Mouse (Mus musculus) kidney, embryonic 16.5 days (tissue): ENCODE data around the gene Zfp382. TPM values are rescaled to one million over a fixed set of nuclear protein-coding genes. Genes with fewer than 3 reads are reported as not detected.
A peak's percentile ranks its signal among the peaks of the same experiment; 100 is the strongest.

Source experiments
- ATAC-seq: fragments of 200-750 bp; cut with Nextera tagmentation; 2 replicates; pipeline ENCODE4 v1.8.0; 2017; ENCODE audit warnings: moderate TSS enrichment; ENCODE audit not compliant: low FRiP score, low TSS enrichment
- H3K27ac ChIP-seq: fragments of 300-500 bp; sonication (generic); 2 replicates; pipeline ENCODE4 v1.5.1; 2014; ENCODE audit warnings: low read length
- H3K27me3 ChIP-seq: fragments of 300-500 bp; sonication (generic); 2 replicates; pipeline ENCODE4 v1.6.1; 2014; ENCODE audit warnings: low read length, control low read depth, mixed read lengths; ENCODE audit not compliant: insufficient read depth
- H3K36me3 ChIP-seq: fragments of 300-500 bp; sonication (generic); 2 replicates; pipeline ENCODE4 v1.6.1; 2014; ENCODE audit warnings: low read length, control low read depth, mixed read lengths; ENCODE audit not compliant: insufficient read depth
- H3K4me1 ChIP-seq: fragments of 300-500 bp; sonication (generic); 2 replicates; pipeline ENCODE4 v1.6.1; 2014; ENCODE audit warnings: low read length, control low read depth, mixed read lengths; ENCODE audit not compliant: insufficient read depth
- H3K4me2 ChIP-seq: fragments of 300-500 bp; sonication (generic); replicated peaks from 2 replicates; pipeline ENCODE4 v1.6.1; 2014; ENCODE audit warnings: low read depth, low read length
- H3K4me3 ChIP-seq: fragments of 300-500 bp; sonication (generic); 2 replicates; pipeline ENCODE4 v1.5.1; 2014; ENCODE audit warnings: mild to moderate bottlenecking, low read length
- H3K9ac ChIP-seq: fragments of 300-500 bp; sonication (generic); replicated peaks from 2 replicates; pipeline ENCODE4 v1.6.1; 2014; ENCODE audit warnings: low read length
- H3K9me3 ChIP-seq: fragments of 300-500 bp; sonication (generic); 2 replicates; pipeline ENCODE4 v1.6.1; 2016; ENCODE audit warnings: low read length, control low read depth
- WGBS: fragments of 180-500 bp; shearing (Covaris S2); extraction: QIAGEN DNeasy Blood & Tissue Kit; methylation state at CpG from one replicate; pipeline ENCODE4 v1.1.7; 2014; 5-methylcytosine and 5-hydroxymethylcytosine counted together
- polyA plus RNA-seq: library from polyadenylated mRNA; unstranded; fragments of >200 nt; fragmentation: Nextera tagmentation; extraction: Ambion mirVana; gene quantifications from 2 replicates; pipeline ENCODE4 v1.2.1, GENCODE M21; 2015

The Zfp382 gene
- polyA plus RNA-seq, 1 experiment from 2014 or later, result 11.7 TPM

DNA sequence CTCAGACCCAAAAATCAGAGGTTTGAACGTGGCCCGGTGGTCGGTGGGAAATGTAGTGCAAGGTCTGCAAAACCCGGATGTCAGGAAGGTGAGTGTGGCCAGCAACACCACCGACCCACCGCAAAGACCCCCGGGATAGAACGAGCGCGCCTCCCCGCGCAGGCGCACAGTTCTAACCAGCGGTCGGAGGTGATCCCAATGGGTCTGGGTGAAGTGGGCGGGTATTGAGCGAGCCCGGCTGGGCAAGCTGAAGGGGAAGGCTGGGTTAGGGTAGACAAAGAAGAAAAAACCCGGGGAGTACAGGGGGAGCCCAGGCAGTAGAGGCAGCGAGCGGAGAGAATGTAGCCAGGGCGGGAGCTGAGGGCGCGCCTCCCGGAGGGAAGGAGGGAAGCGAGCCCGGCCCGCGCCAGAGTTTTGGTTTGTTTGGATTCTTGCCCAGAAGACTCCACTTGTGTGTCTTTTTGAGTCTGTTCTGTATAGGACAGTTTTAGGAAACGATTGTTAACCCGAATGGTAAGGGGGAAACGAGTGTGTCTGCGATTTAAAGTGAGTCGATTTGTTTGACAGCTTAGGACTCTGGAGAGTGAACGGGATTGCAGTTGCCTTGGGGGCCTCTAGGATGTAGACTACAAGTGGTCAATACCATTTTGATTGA is 21.9 kb downstream of the Zfp382 start:
- peak overlapping the region; percentile 91 for H3K27ac ChIP-seq
- peak overlapping the region; percentile 71 for H3K4me3 ChIP-seq
- no peaks in the 10 kb centered on the region for H3K27me3 ChIP-seq
- peaks cover 18% of the 10 kb centered on the region for H3K9me3 ChIP-seq
- 2% methylated on average over 35 of the region's 35 CpGs for whole genome bisulfite sequencing
- H3K4me1 ChIP-seq, result peaks cover 4% of the 10 kb centered on the region
- peak overlapping the region; percentile 86 for H3K9ac ChIP-seq
- H3K36me3 ChIP-seq, result peaks cover 36% of the 10 kb centered on the region
- peak overlapping the region; percentile 71 for H3K4me2 ChIP-seq
- peak; percentile 97 for ATAC-seq

DNA sequence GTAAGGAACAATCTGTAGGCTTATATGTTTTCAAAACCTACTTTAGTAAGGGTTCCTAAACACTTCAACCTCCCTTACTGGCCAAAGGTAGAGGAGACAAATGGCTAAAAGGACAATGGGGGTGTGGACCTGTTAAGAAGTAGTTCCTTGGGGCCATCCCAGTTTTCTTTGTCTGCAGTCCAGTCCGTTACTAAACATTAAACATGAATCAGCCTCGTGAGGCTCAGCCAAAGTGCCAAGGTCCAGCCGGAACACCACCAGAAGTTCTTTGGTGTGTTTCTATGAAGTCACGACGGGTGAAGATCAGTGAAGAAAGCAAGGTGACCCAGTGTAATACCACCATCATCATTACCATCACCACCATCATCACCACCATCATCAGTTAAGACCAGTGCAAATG is 25.3 kb downstream of the Zfp382 start:
- H3K4me3 ChIP-seq, result no peak overlapping the region
- H3K4me2 ChIP-seq, result no peak overlapping the region
- no peak overlapping the region for H3K9ac ChIP-seq
- ATAC-seq, result no peak
- no peaks in the 10 kb centered on the region for H3K27me3 ChIP-seq
- 95% methylated on average over 5 of the region's 5 CpGs for WGBS
- H3K9me3 ChIP-seq, result peaks cover 49% of the 10 kb centered on the region
- H3K36me3 ChIP-seq, result peaks cover 49% of the 10 kb centered on the region
- peaks cover 4% of the 10 kb centered on the region for H3K4me1 ChIP-seq
- no peak overlapping the region for H3K27ac ChIP-seq

DNA sequence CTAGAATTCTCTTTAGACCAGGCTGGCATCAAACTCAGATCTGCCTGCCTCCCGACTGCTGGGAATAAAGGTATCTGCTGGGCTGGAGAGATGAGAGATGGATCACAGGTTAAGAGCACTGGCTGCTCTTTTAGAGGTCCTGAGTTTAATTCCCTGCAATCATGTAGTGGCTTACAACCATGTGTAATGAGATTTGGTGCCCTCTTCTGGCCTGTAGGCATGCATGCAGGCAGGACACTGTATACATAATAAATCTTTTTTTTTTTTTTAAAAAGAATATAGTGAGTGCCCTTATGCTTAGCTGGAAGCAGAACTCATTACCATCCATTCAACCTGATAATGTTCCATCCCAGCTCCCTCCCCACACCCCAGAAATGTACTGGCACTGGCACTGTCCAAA is 32.3 kb downstream of the Zfp382 start:
- 96% methylated on average over 1 of the region's 1 CpGs for WGBS
- no peak for ATAC-seq
- Histone ChIP-seq H3K4me1 (no peaks in the 10 kb centered on the region), H3K9ac (no peak overlapping the region), H3K36me3 (peaks cover 90% of the 10 kb centered on the region), H3K27ac (no peak overlapping the region), H3K9me3 (peaks cover 94% of the 10 kb centered on the region), H3K27me3 (no peaks in the 10 kb centered on the region), H3K4me2 (no peak overlapping the region), H3K4me3 (no peak overlapping the region)

DNA sequence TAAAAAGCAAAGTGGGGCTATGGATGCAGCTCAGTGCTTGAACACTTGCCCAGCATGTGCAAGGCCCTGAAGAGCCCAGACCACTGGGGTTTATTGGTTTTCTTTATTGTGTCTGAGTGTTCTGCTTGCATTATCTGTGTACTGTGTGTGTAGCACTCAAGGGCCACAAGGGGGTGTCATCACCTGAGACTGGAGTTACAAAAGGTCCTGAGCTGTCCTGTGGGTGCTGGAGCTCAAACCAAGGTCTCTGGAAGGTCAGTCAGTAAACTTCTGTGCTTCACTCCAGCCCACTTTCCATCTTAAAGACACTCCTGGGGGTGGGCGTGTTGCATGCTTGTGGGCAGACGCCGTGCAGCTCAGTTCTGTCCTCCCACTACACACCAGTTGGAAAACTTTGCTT is 33.8 kb downstream of the Zfp382 start:
- Histone ChIP-seq H3K36me3 (peaks cover 89% of the 10 kb centered on the region), H3K9me3 (peaks cover 91% of the 10 kb centered on the region), H3K27ac (no peak overlapping the region), H3K4me1 (no peaks in the 10 kb centered on the region), H3K9ac (no peak overlapping the region), H3K4me3 (no peak overlapping the region), H3K27me3 (no peaks in the 10 kb centered on the region), H3K4me2 (no peak overlapping the region)
- 87% methylated on average over 3 of the region's 3 CpGs for WGBS
- ATAC-seq, result no peak

DNA sequence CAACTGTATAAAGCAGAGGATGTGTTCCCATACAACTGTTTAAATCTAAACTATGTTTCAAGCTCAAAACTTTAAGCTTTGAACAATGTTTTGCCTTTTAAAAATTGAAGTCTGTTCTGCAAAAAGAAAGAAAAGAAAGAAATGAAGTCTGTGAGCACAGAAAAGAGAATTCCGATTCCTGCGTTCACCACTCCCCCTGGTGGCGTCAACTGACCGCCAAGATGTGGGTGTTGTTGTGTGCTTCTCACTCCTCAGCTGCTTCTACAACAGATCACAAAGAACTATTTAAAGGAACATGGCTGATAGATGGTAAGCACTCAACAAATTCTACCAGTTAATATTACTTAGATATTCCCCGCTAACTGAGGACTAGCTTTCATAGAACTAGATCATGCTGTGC is 41.4 kb downstream of the Zfp382 start:
- peaks cover 96% of the 10 kb centered on the region for H3K36me3 ChIP-seq
- WGBS, result 94% methylated on average over 5 of the region's 5 CpGs
- H3K27ac ChIP-seq, result no peak overlapping the region
- no peak overlapping the region for H3K4me2 ChIP-seq
- no peak overlapping the region for H3K4me3 ChIP-seq
- H3K9ac ChIP-seq, result no peak overlapping the region
- H3K27me3 ChIP-seq, result no peaks in the 10 kb centered on the region
- H3K4me1 ChIP-seq, result peaks cover 4% of the 10 kb centered on the region; the same call in 1 of the 2 replicates
- peaks cover 90% of the 10 kb centered on the region for H3K9me3 ChIP-seq
- ATAC-seq, result no peak

DNA sequence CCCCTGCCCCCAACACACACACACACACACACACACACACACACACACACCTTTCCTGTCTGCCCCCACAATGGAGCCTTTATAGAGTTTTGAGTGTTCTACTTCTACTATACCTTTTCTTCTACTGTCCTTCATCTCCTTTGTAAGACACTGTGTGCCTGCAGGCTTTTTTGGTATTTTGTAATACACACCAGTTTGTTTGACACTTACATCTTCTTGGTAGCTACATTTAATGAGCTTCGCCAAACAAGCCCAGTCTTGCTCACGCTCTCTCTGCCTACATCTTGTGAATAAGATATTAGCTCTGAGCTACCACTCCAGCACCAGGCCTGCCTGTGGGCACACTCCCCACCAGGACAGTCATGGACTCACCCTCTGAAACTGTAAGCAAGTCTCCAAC is 43.0 kb downstream of the Zfp382 start:
- Histone ChIP-seq H3K9me3 (peaks cover 74% of the 10 kb centered on the region), H3K9ac (no peak overlapping the region), H3K4me2 (no peak overlapping the region), H3K27ac (no peak overlapping the region), H3K36me3 (peaks cover 81% of the 10 kb centered on the region), H3K27me3 (no peaks in the 10 kb centered on the region), H3K4me3 (no peak overlapping the region), H3K4me1 (peaks cover 10% of the 10 kb centered on the region; the same call in 1 of the 2 replicates)
- ATAC-seq, result no peak
- WGBS, result 100% methylated on average over 2 of the region's 2 CpGs

DNA sequence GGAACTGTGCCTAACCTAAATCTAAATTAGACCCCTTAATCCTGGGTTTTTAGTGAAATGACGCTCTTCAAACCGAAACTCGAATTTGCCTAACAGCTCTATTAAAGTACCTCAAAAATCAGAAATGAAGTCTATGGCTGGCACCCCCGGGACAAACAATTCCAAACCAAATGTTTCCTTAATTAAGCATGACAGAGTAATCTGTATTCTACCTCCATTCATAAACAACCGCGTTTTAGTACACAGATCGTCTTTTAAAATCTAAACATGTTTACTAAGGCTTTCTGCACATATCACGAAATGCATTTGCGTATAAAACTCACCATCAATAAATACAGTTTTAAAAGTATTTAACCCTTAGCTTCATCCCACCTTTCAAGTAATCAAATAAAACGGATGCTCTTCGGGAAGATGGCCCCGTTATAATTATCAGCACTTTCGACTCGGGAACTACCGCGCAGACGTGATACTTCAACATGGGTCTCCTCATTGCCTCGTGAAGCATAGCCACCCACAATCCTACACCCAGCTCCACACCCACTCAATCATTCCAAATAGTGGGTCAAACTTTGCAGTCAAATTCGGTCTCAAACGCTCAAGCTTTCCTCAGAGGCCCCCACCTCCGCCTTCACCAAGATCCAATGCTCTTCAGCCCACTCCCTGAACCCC is 47.3 kb downstream of the Zfp382 start:
- Histone ChIP-seq H3K27me3 (no peaks in the 10 kb centered on the region), H3K36me3 (peaks cover 40% of the 10 kb centered on the region), H3K9ac (peak overlapping the region; percentile 91), H3K27ac (peak overlapping the region; percentile 89), H3K9me3 (peaks cover 34% of the 10 kb centered on the region), H3K4me3 (peak overlapping the region; percentile 75), H3K4me2 (peak overlapping the region; percentile 68), H3K4me1 (peaks cover 19% of the 10 kb centered on the region; the same call in 1 of the 2 replicates)
- no peak; the same call in 1 of the 2 replicates for ATAC-seq
- 2% methylated on average over 21 of the region's 21 CpGs for WGBS

DNA sequence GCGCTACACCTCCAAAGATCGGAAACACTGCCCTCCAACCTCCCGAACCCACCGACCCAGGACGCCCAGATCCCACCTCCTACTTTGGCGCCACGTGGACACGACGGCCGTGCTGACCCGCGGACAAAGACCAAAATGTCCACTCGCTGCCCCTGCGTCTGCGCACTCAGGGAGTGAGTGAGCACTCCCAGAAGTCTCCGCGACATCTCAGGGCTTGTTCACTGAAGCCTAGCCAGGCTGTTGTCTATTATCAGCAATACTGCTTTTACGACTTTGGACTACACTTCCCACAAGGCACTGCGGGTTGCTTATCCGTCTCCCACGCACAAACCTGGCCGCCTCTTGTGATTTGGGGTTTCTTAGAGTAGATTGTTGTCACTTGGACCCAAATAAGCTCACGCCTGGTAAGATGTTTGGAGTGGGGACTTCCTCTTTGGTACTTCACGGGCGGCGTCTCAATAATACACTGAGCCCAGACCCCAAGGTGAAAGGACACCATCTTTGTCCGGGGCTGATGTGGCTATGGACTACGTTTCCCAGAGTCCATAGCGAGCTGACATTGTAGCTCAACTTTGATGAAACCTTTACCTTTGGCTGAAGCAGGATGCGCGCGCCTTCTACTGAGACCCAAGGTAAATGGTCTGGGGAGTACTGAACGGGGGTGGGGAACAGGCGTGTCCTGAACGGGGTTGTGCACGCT is 48.0 kb downstream of the Zfp382 start, which contains the start of gene Zfp146:
Gene Zfp146, minus strand, starts transcription at position 168 of the 700 bp plus-strand sequence.
- H3K9me3 ChIP-seq, result peaks cover 28% of the 10 kb centered on the region
- peak within 1 kb of the TSS; percentile 75 for H3K4me3 ChIP-seq
- peak within 1 kb of the TSS; percentile 91 for H3K9ac ChIP-seq
- H3K4me1 ChIP-seq, result peaks cover 19% of the 10 kb centered on the region; the same call in 1 of the 2 replicates
- WGBS, result under 1% methylated on average over 36 of the region's 36 CpGs
- peak within 1 kb of the TSS; percentile 68 for H3K4me2 ChIP-seq
- H3K36me3 ChIP-seq, result peaks cover 35% of the 10 kb centered on the region
- no peaks in the 10 kb centered on the region for H3K27me3 ChIP-seq
- peak within 1 kb of the TSS; percentile 89 for H3K27ac ChIP-seq
- ATAC-seq, result peak; percentile 98

DNA sequence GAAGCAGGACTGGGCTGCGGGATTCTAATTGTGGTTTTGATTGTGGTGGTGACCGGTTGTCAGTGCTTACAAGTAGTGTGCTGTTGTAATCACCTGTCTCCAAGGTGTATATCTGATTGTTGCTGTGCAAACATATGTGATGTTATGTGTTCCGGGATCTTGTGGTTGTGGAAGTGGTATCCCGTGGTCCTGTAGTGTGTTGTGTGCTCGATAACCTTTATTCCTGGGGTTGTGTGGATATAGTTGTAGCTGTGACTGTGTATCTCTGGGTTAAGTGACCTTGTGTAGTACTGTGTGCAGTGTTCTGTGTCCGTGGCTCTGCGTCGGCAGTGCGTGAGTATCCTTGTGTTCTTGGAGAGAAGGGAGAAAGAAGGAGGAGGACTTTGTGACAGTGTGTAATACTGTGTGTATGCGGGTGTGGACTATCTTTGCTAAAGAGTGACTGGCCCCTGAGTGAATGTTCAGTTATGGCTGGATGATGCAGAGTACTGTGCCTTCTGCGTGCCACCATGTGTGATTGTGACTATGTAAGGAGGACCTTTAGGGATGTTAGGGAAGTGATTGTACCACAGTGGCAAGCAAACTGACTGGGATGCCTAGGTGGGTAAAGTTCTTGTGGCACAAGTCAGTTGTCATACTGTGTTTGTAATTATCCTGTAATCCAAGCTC is 48.7 kb downstream of the Zfp382 start:
- Histone ChIP-seq H3K4me3 (peak overlapping the region; percentile 75), H3K4me1 (peaks cover 19% of the 10 kb centered on the region; the same call in 1 of the 2 replicates), H3K9ac (peak overlapping the region; percentile 91), H3K36me3 (peaks cover 28% of the 10 kb centered on the region), H3K27ac (peak overlapping the region; percentile 89; the same call in 1 of the 2 replicates), H3K9me3 (peaks cover 21% of the 10 kb centered on the region), H3K27me3 (no peaks in the 10 kb centered on the region), H3K4me2 (peak overlapping the region; percentile 65)
- peak; percentile 36 for ATAC-seq
- WGBS, result 14% methylated on average over 11 of the region's 11 CpGs
